Mouse (Mus musculus) cerebellum, postnatal 25 days (tissue): ENCODE measurements at regions not wholly inside any gene's neighbourhood (a gene's known extent, or its start where the extent isn't known, plus 50 kb on each side); places are given as distances from the start of the nearest gene placed in this dataset.

Experiments used
- DNase-seq, 2 experiments: peaks; one replicate each; pipeline ENCODE4 v3.0.0; 2021; ENCODE audit warnings: mixed read lengths in 2 of 2

GRCm38 (mm10) chr11:66605998-66606397, 80.2 kb upstream of the Shisa6 start:
- no peak for DNase-seq

GRCm38 (mm10) chr11:66606646-66607045, 80.9 kb upstream of the Shisa6 start:
- no peak for DNase-seq

DNA sequence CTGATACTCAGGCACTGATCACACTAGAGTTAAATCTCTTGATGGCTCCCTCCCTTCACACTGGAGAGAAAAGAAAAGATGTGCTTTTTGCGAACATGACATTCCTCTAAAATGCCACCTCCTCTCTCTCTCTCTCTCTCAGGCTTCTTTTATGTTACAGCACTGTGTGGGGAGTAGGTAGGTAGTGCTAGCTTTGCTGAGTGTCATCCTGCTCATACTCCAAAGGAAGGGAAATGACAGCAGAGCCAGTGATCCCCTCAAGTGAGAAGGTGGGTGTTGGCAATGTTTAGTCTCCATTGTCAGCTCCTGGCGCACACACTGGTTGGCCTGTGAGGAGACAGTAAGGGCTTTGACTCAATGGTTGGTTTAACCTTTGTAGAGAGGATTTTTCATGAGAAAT, 84.0 kb upstream of the Shisa6 start:
- no peak for DNase-seq

DNA sequence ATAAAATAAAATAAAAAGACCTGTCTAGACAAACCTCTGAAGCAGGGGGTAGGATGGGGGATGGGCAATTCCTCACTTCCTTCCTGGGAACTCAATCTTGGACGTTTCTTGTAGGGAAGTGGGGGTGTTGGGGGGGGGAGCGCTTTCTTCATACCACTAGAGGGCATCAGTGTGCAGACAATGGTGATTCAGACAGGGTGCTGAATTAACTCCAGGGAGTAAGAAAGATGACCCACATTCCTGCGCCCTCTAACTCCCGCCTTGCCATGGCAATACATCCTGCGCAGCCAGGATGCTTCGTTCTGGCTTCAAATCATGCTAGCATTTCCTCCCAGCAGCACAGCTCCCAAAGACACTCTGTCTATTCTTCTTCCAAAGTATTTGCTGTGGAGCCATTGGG, 87.4 kb upstream of the Shisa6 start:
- peak in 1 of 2 experiments; percentile 16 for DNase-seq

DNA sequence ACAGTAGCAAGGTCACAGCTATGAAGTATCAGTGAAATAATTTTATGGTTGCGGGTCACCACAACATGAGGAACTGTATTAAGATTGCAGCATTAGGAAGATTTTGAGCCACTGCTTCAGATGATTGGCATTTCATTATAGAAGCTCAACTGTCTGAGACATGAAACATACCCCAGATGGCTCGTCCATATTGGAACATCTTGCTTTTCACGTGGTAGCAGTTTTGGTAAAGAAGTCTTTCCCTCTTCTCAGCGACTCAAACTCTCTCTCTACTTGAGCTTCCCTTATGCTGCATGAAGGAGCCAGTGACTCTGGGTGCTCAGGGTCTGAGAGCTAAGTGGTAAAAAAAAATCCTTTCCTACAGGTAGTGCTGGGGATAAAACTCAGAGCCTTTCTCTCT, 99.7 kb upstream of the Shisa6 start:
- DNase-seq: no peak

GRCm38 (mm10) chr11:66656810-66657209, 131.0 kb upstream of the Shisa6 start:
- DNase-seq: no peak

- no peak for DNase-seq
Observed at GRCm38 (mm10) chr11:66674581-66674980, 148.8 kb upstream of the Shisa6 start.

GRCm38 (mm10) chr11:66680057-66680621, 154.4 kb upstream of the Shisa6 start:
- no peak for DNase-seq

- DNase-seq: no peak
Observed at GRCm38 (mm10) chr11:66681892-66682291, 156.1 kb upstream of the Shisa6 start.

- DNase-seq: no peak
Observed at GRCm38 (mm10) chr11:66684181-66684580, 158.4 kb upstream of the Shisa6 start.

- DNase-seq: no peak
Observed at GRCm38 (mm10) chr11:66694651-66695266, 169.0 kb upstream of the Shisa6 start.

GRCm38 (mm10) chr11:66696791-66697190, 171.0 kb upstream of the Shisa6 start:
- DNase-seq: no peak

DNA sequence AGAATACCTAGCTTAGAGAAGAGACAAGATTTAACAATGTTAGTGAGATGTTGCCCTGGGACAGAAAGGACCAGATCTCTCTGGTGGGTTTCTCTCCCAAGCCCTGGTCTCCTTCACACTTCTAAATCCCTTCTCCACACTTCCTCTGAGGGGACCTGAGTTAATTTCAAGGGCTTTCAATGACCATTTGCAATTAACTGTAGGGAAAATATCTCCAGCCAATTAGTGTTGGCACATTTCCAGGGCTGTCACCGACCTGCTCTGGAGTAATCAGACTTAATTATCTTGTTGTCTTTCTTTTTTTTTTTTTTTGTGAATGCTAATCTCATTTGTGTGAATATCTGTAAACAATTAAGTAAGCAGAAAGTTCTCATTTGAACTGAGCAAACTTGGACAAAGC, 166.3 kb upstream of the Pirt start:
- no peak for DNase-seq

DNA sequence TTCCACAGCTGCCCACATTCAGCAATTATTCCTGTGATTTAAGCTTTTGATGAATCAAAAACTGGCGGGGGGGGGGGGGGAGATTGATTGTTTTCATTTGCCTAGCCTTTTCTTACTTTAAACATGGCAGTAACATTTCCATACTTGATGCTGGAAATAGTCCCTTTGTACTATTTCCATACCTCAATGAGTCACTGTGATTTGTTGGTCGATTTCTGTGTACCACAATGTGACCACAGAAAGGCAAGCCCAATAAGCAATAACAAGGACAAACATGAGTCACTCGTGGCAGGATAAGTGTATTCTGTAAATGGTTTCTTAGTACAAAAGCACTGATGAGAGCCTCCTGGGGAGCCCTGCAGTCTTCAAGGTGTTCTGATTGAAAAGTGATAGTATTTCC, 121.8 kb upstream of the Pirt start:
- DNase-seq: no peak

DNA sequence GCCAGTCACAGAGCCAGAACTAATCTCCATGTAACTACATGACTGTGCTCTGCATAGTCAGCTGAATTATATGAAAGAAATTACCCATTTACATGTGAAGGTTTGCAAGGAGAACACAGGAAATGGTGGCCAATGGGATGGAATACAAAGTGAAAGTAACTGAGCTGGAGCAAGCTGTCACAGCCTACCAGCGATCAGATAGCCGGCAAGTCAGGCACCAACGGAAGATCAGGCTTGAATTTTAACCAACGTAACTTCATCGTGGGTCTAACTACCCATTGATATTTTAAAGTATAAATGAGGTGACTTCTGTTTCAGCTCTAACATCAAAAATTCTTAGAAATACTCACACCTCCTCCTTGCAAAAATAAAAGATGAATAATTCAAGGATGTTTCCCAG, 104.9 kb upstream of the Pirt start:
- no peak for DNase-seq

DNA sequence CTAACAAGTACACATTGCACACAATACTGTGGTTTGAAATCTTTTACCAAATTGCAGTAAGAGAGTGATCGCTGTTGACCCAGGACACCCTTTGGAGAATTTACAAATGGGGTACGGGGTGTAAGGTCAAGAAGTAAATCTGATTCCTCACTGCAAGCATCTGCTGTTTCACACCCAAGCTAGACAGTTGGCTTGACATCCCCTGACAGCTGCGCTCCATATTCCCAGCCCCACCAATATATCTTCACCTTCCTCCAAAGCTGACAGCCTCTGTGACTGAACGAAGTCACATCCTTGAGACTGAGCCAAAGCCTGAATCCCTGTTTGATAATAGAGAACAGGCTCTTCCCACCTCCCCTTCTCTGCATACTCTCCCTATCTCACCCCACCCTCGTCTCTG, 98.5 kb upstream of the Pirt start:
- DNase-seq: no peak

GRCm38 (mm10) chr11:66813731-66814130, 98.0 kb upstream of the Pirt start:
- no peak for DNase-seq

- no peak for DNase-seq
Observed at GRCm38 (mm10) chr11:66835864-66836263, 75.9 kb upstream of the Pirt start.

- no peak for DNase-seq
Observed at GRCm38 (mm10) chr11:66836633-66837380, 75.0 kb upstream of the Pirt start.

DNA sequence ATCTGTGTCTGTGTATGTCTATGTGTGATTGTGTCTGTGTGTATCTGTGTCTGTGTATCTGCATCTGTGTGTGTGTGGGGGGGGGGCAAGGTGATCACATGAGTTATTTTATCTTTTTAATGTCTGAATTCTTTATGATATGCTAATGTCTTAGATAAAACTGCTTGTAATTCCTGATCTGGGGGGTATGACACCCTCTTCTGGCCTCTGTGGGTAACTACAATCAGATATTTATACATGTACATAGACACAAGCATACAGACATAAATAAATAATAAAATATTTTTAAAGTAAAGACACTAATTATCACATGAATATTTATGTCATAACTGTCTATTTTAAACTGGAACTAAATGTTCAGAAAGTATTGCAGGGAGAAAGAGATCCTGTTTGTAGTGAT, 66.5 kb upstream of the Pirt start:
- DNase-seq: no peak

- DNase-seq: no peak
Observed at GRCm38 (mm10) chr11:66846043-66846775, 65.6 kb upstream of the Pirt start.
